Mouse (Mus musculus) C2C12 (cell line): Measurements from ENCODE around the gene Mgll.

Source experiments
- CEBPB ChIP-seq: IDR thresholded peaks from one replicate; pipeline ENCODE4 v1.6.1; 2011; ENCODE audit warnings: low read depth, mild to moderate bottlenecking, control low read depth, moderate library complexity
- CTCF ChIP-seq: IDR thresholded peaks from one replicate; pipeline ENCODE4 v1.5.1; 2011; ENCODE audit not compliant: control insufficient read depth, insufficient read depth, insufficient read length
- FOSL1 ChIP-seq: IDR thresholded peaks from one replicate; pipeline ENCODE4 v1.8.0; 2011; ENCODE audit warnings: mild to moderate bottlenecking, low read length; ENCODE audit not compliant: poor library complexity, insufficient read depth, severe bottlenecking
- MAX ChIP-seq: IDR thresholded peaks from one replicate; pipeline ENCODE4 v1.6.1; 2011; ENCODE audit warnings: mild to moderate bottlenecking, control low read depth
- MYOD1 ChIP-seq: IDR thresholded peaks from one replicate; pipeline ENCODE4 v1.6.1; 2011; ENCODE audit warnings: low read depth; ENCODE audit not compliant: control insufficient read depth, insufficient read length
- MYOG ChIP-seq: IDR thresholded peaks from one replicate; pipeline ENCODE4 v1.6.1; 2011; ENCODE audit not compliant: control insufficient read depth, insufficient read length; ENCODE audit errors: extremely low read depth
- USF1 ChIP-seq: IDR thresholded peaks from one replicate; pipeline ENCODE4 v1.6.1; 2011; ENCODE audit warnings: low read depth, mild to moderate bottlenecking, control low read depth, moderate library complexity

GRCm38 (mm10) chr6:88873965-88874867 lies 150.0 kb downstream of the Mgll start:
- TF ChIP-seq CTCF (no peak), FOSL1 (no peak), MAX (no peak), CEBPB (no peak), MYOD1 (no peak), USF1 (no peak), MYOG (no peak)
